Mouse (Mus musculus): Measurements from ENCODE around the gene Gm26897. TPM values are rescaled to one million over a fixed set of nuclear protein-coding genes. Genes with fewer than 3 reads are reported as not detected.

Gene Gm26897
- not detected for total RNA-seq (2022)

GRCm38 (mm10) chr5:111733851-111734250 is at the start of gene Gm26897:
TSS of gene Gm26897 (plus strand) at chr5:111733924.
- DNase-seq = no peak

DNA sequence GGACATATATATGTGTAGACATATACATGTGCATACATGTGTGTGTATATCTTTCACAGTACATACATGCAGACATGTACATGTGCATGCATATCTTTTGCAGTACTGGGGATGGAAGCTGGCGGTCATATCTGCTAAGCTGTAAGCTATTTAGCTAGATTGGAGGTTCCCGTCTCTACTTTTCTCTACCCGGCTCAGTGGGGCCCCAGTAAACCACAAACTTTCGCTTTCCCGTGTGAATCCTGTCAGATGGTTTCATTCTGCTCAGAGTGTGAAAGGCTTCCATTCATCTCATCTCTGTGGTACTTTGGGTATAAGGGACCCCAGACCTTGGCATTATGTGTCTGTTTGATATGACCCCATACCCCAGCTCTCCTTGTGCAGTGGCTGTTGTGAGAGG is 46.4 kb upstream of the Gm26897 start:
- DNase-seq = no peak

GRCm38 (mm10) chr5:111688584-111688983 is 45.1 kb upstream of the Gm26897 start:
- DNase-seq = no peak

GRCm38 (mm10) chr5:111697996-111698395 is 35.7 kb upstream of the Gm26897 start:
- DNase-seq = no peak

- DNase-seq = no peak
Observed at GRCm38 (mm10) chr5:111699711-111700303, 33.9 kb upstream of the Gm26897 start.

- DNase-seq = no peak
Observed at GRCm38 (mm10) chr5:111701634-111702329, 31.9 kb upstream of the Gm26897 start.

GRCm38 (mm10) chr5:111703586-111703985 is 30.1 kb upstream of the Gm26897 start:
- no peak for DNase-seq

GRCm38 (mm10) chr5:111704326-111704725 is 29.4 kb upstream of the Gm26897 start:
- DNase-seq = no peak

GRCm38 (mm10) chr5:111709195-111709901 is 24.4 kb upstream of the Gm26897 start:
- no peak for DNase-seq

DNA sequence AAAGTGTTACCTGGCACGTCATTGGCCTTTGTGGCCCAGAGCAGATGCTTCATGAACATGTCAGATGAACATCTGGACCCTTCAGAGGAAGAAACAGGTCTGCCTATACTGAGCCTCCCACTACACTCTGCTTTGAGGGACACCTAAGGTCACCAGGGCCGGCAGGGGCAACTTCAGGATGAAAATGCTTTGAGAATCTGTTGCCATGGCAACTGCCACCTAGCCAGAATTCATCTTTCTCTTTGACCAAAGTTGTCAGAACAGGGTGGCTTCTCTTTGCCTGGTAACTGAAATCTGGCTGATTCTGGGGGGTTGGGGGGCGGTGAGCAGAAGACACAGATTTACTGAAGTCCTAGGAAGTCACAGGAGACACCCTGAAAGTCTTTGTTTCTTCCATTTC is 14.7 kb upstream of the Gm26897 start:
- DNase-seq = no peak

GRCm38 (mm10) chr5:111720726-111721125 is 13.0 kb upstream of the Gm26897 start:
- DNase-seq = no peak

DNA sequence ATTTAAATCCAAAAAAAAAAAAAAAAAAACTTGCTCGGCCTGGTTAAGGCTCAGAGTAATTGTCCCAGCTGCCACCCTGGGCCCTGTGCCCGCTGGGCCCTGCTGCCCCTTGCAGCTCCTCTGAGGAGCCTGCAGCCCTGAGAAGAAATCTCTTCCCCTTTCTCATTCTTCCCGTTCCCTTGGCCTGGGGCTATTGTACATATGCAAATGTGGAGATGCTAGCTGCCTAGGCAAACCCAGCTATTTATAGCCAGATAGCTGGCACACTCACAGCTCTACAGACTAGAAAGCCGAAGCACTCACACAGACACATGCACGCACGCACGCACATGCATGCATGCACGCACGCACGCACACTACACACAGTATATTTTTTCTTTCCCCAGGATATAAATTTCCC is 9.0 kb upstream of the Gm26897 start:
- no peak for DNase-seq

- DNase-seq = no peak
Observed at GRCm38 (mm10) chr5:111725195-111725920, 8.4 kb upstream of the Gm26897 start.

DNA sequence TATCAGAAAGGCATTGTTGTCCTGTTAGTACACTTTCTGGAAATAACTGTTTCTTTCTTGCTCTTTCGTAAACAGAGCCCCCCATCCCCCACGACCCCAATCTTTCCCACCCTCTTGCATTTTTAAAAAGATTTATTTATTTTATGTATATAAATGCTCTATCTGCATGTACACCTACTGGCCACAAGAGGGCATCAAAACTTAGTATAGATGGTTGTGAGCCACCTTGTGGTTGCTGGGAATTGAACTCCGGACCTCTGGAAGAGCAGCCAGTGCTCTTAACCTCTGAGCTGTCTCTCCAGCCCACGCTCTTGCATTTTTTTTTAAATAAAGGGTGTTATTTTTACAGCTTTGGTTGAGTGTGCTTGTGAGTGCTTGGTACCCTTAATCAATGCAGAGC is 5.3 kb upstream of the Gm26897 start:
- no peak for DNase-seq

DNA sequence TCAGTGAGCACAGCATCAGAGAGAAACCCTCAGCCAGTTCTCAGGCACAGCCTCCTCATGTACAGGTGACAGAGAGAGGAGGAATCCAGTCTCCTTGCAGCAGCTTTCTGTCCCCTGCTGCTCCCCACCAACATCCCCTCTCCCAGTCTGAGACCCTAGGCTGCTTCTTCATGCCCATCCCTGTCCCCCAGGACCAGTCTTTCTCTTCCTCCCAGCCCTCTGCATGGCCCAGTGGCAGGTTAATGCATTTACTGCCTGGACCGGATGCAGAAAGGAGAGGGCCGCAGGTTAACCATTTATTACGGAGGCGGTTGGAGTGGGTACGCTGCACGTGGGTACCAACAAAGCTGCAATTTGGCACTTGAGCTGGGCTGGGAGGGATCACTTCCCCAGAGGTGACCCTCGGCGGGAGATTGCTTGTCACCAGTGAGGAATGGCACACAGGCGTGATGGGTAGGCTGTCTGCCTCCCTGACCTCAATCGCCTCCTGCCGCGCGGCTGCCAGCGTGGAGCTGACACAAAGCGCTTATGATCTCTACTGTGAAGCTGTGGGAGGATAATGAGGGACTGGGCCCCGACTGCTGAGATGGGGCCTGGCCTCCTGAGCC is 3.1 kb upstream of the Gm26897 start:
- no peak for DNase-seq

DNA sequence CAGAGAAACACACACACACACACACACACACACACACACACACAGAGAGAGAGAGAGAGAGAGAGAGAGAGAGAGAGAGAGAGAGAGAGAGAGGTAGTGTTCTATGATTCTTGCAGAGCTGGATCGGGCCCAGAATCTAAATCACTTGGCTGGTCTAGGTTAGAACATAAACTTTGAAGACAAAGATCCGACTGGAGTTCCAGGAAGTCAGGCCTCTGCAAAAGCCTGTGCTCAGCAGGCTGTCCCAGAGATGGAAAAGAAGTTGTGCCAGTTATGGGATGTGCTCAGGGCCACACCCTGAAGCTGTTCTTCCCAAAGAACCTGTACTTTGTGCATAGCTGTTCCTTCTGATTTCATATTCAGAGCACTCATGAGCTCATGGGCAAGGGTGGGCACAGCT is 1.5 kb upstream of the Gm26897 start:
- no peak for DNase-seq

- DNase-seq = no peak
Observed at GRCm38 (mm10) chr5:111739480-111739879, 5.8 kb downstream of the Gm26897 start.

- DNase-seq = no peak
Observed at GRCm38 (mm10) chr5:111740384-111741275, 6.9 kb downstream of the Gm26897 start.

DNA sequence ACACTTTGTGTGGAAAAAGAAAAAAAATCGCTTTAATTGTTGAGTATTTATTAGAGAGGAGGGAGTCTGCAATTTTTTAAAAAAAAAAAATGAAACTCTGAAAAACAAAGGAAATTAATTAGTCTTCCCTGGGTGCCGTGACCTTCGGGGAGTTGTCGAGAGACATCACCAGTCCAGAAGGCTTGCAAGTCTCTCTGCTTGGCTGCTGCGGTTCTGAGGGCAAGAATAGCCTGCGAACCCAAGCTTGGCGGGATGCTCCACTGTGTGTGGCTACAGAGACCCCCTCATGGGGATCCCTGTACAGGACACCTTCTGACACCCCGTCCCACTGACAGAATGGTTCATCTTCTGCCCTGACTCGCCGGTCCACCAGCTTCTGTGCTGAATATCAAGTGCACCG is 7.6 kb downstream of the Gm26897 start:
- DNase-seq = no peak

GRCm38 (mm10) chr5:111742290-111742898 is 8.7 kb downstream of the Gm26897 start:
- DNase-seq = no peak

DNA sequence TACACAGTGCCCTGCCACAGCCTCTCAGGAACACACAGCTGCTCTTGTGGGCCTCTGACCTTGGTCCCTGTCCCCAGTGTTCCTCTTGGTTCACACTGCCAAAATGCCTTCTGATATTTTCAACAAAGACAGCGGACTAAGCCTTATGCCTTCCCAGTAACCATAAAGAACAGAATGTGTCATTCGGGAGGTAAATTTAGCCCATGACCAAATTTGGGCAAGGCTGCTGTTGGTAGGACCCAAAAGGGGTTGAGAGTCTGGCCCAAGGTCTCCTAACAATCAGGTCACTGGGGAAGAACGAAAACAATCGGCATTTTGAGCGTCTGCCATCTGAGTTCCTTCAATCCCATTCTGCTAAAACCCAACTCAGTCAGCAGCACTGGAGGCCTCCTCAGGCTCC is 15.9 kb downstream of the Gm26897 start:
- DNase-seq = no peak
